Mouse (Mus musculus) liver, postnatal 0 days (tissue): ENCODE results near the gene Bcap31. TPM values are rescaled to one million over a fixed set of nuclear protein-coding genes. Genes with fewer than 3 reads are reported as not detected.

ENCODE experiments used
- ATAC-seq: fragments of 200-750 bp; cut with Nextera tagmentation; 2 replicates; pipeline ENCODE4 v1.8.0; 2017; ENCODE audit warnings: mild to moderate bottlenecking, moderate library complexity
- DNase-seq: peaks from one replicate; pipeline ENCODE4 v3.0.0-alpha.2; 2016
- H3K27ac ChIP-seq: fragments of 300-500 bp; sonication (generic); 2 replicates; pipeline ENCODE4 v1.5.1; 2014; ENCODE audit warnings: antibody characterized with exemption, moderate library complexity, mild to moderate bottlenecking, low read depth
- H3K27me3 ChIP-seq: fragments of 300-500 bp; sonication (generic); 2 replicates; pipeline ENCODE4 v1.6.1; 2014; ENCODE audit warnings: low read length, control low read depth, mixed read lengths; ENCODE audit not compliant: insufficient read depth
- H3K36me3 ChIP-seq: fragments of 300-500 bp; sonication (generic); replicated peaks from 2 replicates; pipeline ENCODE4 v1.6.1; 2014; ENCODE audit warnings: mild to moderate bottlenecking, control low read depth, low read length, moderate library complexity, mixed read lengths; ENCODE audit not compliant: insufficient read depth
- H3K4me1 ChIP-seq: fragments of 300-500 bp; sonication (generic); 2 replicates; pipeline ENCODE4 v1.6.1; 2014; ENCODE audit warnings: antibody characterized with exemption, mild to moderate bottlenecking, control low read depth; ENCODE audit not compliant: insufficient read depth
- H3K4me2 ChIP-seq: fragments of 300-500 bp; sonication (generic); 2 replicates; pipeline ENCODE4 v1.6.1; 2014; ENCODE audit warnings: low read depth, mild to moderate bottlenecking, low read length, moderate library complexity, mixed read lengths
- H3K4me3 ChIP-seq: fragments of 300-500 bp; sonication (generic); 2 replicates; pipeline ENCODE4 v1.5.1; 2014; ENCODE audit warnings: low read depth, low read length
- H3K9ac ChIP-seq: fragments of 300-500 bp; sonication (generic); replicated peaks from 2 replicates; pipeline ENCODE4 v1.6.1; 2014; ENCODE audit warnings: mild to moderate bottlenecking, moderate library complexity
- H3K9me3 ChIP-seq: fragments of 300-500 bp; sonication (generic); 2 replicates; pipeline ENCODE4 v1.6.1; 2016; ENCODE audit warnings: mild to moderate bottlenecking, control low read depth, low read length, mixed read lengths
- CTCF ChIP-seq: sonication (generic); IDR thresholded peaks from 2 replicates; pipeline ENCODE4 v1.5.1; 2016; ENCODE audit warnings: antibody characterized with exemption, low read depth
- EP300 ChIP-seq: IDR thresholded peaks from 2 replicates; pipeline ENCODE4 v1.6.1; 2016; ENCODE audit warnings: antibody characterized with exemption, low read depth, mild to moderate bottlenecking
- WGBS: fragments of 180-500 bp; shearing (Covaris S2); extraction: QIAGEN DNeasy Blood & Tissue Kit; methylation state at CpG from one replicate; pipeline ENCODE4 v1.1.7; 2014; ENCODE audit not compliant: insufficient replicate concordance; 5-methylcytosine and 5-hydroxymethylcytosine counted together
- polyA plus RNA-seq: library from polyadenylated mRNA; unstranded; fragments of >200 nt; fragmentation: Nextera tagmentation; extraction: Ambion mirVana; gene quantifications from 2 replicates; pipeline ENCODE4 v1.2.1, GENCODE M21; 2015

Gene Bcap31
- 143 and 144 TPM in 2 replicates for polyA plus RNA-seq

GRCm38 (mm10) chrX:73716109-73716661 lies at the start of gene Bcap31, which contains the start of gene Abcd1:
TSS of gene Bcap31 (minus strand) at chrX:73716175.
TSS of gene Abcd1 (plus strand) at chrX:73716597.
- H3K27ac ChIP-seq = peak within 1 kb of the TSS; percentile 81
- 18% methylated on average over 39 of the region's 45 CpGs for whole genome bisulfite sequencing
- H3K36me3 ChIP-seq = peaks cover 4% of the 10 kb centered on the region
- ATAC-seq (peak; percentile 87), DNase-seq (peak; percentile 95)
- H3K9ac ChIP-seq = peak within 1 kb of the TSS; percentile 69
- peak within 1 kb of the TSS; percentile 68 for H3K4me2 ChIP-seq
- no peaks in the 10 kb centered on the region for H3K27me3 ChIP-seq
- peak within 1 kb of the TSS; percentile 54 for H3K4me3 ChIP-seq
- H3K4me1 ChIP-seq = peaks cover 20% of the 10 kb centered on the region
- TF ChIP-seq EP300 (0 out of 2 replicates have a peak, but pooled peaks have one; percentile 14), CTCF (peak; percentile 27; the same call in 1 of the 2 replicates)
- no peaks in the 10 kb centered on the region for H3K9me3 ChIP-seq

- TF ChIP-seq EP300 (no peak), CTCF (no peak)
- H3K4me2 ChIP-seq = no peak overlapping the region
- DNase-seq (peak; percentile 66), ATAC-seq (peak; percentile 68)
- H3K27me3 ChIP-seq = no peaks in the 10 kb centered on the region
- H3K9ac ChIP-seq = no peak overlapping the region
- no peaks in the 10 kb centered on the region for H3K36me3 ChIP-seq
- no peaks in the 10 kb centered on the region for H3K4me1 ChIP-seq
- peak overlapping the region; percentile 39; the same call in 1 of the 2 replicates for H3K27ac ChIP-seq
- H3K4me3 ChIP-seq = no peak overlapping the region
- H3K9me3 ChIP-seq = no peaks in the 10 kb centered on the region
- 31% methylated on average over 1 of the region's 1 CpGs for WGBS
Observed at GRCm38 (mm10) chrX:73765311-73765710, 49.3 kb upstream of the Bcap31 start.

GRCm38 (mm10) chrX:73758611-73759290 lies 42.8 kb upstream of the Bcap31 start:
- Histone ChIP-seq H3K36me3 (no peaks in the 10 kb centered on the region), H3K4me2 (no peak overlapping the region), H3K27me3 (no peaks in the 10 kb centered on the region), H3K4me3 (no peak overlapping the region), H3K4me1 (no peaks in the 10 kb centered on the region), H3K9ac (no peak overlapping the region), H3K27ac (no peak overlapping the region), H3K9me3 (no peaks in the 10 kb centered on the region)
- TF ChIP-seq EP300 (no peak), CTCF (no peak)
- WGBS = 68% methylated on average over 13 of the region's 13 CpGs
- ATAC-seq (no peak), DNase-seq (no peak)

GRCm38 (mm10) chrX:73756334-73757140 lies 40.6 kb upstream of the Bcap31 start, which contains the start of gene Plxnb3:
TSS of gene Plxnb3 (plus strand) at chrX:73757090.
- TF ChIP-seq EP300 (no peak), CTCF (no peak)
- Histone ChIP-seq H3K27me3 (no peaks in the 10 kb centered on the region), H3K4me2 (no peak within 1 kb of the TSS), H3K9ac (no peak within 1 kb of the TSS), H3K4me3 (no peak within 1 kb of the TSS), H3K36me3 (no peaks in the 10 kb centered on the region), H3K4me1 (no peaks in the 10 kb centered on the region), H3K9me3 (no peaks in the 10 kb centered on the region), H3K27ac (no peak within 1 kb of the TSS)
- WGBS = 71% methylated on average over 5 of the region's 5 CpGs
- no peak for ATAC-seq
- no peak for DNase-seq

GRCm38 (mm10) chrX:73748977-73749376 lies 33.0 kb upstream of the Bcap31 start:
- TF ChIP-seq CTCF = peak; percentile 13; the same call in 1 of the 2 replicates
- TF ChIP-seq EP300 = no peak
- 85% methylated on average over 1 of the region's 1 CpGs for WGBS
- Histone ChIP-seq H3K9me3 (no peaks in the 10 kb centered on the region), H3K27me3 (no peaks in the 10 kb centered on the region), H3K4me3 (no peak overlapping the region), H3K4me1 (no peaks in the 10 kb centered on the region), H3K4me2 (no peak overlapping the region), H3K27ac (no peak overlapping the region), H3K36me3 (no peaks in the 10 kb centered on the region), H3K9ac (no peak overlapping the region)
- ATAC-seq = no peak
- no peak for DNase-seq
